Mouse (Mus musculus): ENCODE results near the gene Mllt3.

The Mllt3 gene

GRCm38 (mm10) chr4:87953268-87953667, 79.9 kb downstream of the Mllt3 start:
- DNase-seq (ENCODE audit: low read depth, low spot score): no peak

GRCm38 (mm10) chr4:87949451-87949850, 83.7 kb downstream of the Mllt3 start:
- DNase-seq (ENCODE audit: low read depth, low spot score): no peak

- DNase-seq (ENCODE audit: low read depth, low spot score): no peak
These were observed 88.8 kb downstream of the Mllt3 start for GRCm38 (mm10) chr4:87944320-87944719.

GRCm38 (mm10) chr4:87942921-87943403, 90.2 kb downstream of the Mllt3 start:
- no peak for DNase-seq (ENCODE audit: low read depth, low spot score)

GRCm38 (mm10) chr4:87939474-87940154, 93.5 kb downstream of the Mllt3 start:
- DNase-seq (ENCODE audit: low read depth, low spot score): no peak

- DNase-seq (ENCODE audit: low read depth, low spot score): no peak
These were observed 96.8 kb downstream of the Mllt3 start for GRCm38 (mm10) chr4:87936326-87936725.

GRCm38 (mm10) chr4:87933701-87934337, 99.3 kb downstream of the Mllt3 start:
- no peak for DNase-seq (ENCODE audit: low read depth, low spot score)

- DNase-seq (ENCODE audit: low read depth, low spot score): no peak
These were observed 102.6 kb downstream of the Mllt3 start for GRCm38 (mm10) chr4:87930356-87931245.

- no peak for DNase-seq (ENCODE audit: low read depth, low spot score)
These were observed 104.5 kb downstream of the Mllt3 start for GRCm38 (mm10) chr4:87928603-87929199.

- DNase-seq (ENCODE audit: low read depth, low spot score): no peak
These were observed 105.8 kb downstream of the Mllt3 start for GRCm38 (mm10) chr4:87927354-87927753.

GRCm38 (mm10) chr4:87920664-87921063, 112.5 kb downstream of the Mllt3 start:
- DNase-seq (ENCODE audit: low read depth, low spot score): no peak

GRCm38 (mm10) chr4:87911172-87911994, 121.8 kb downstream of the Mllt3 start:
- DNase-seq (ENCODE audit: low read depth, low spot score): no peak

- no peak for DNase-seq (ENCODE audit: low read depth, low spot score)
These were observed 127.9 kb downstream of the Mllt3 start for GRCm38 (mm10) chr4:87905149-87905771.

GRCm38 (mm10) chr4:87904722-87905121, 128.4 kb downstream of the Mllt3 start:
- no peak for DNase-seq (ENCODE audit: low read depth, low spot score)

- no peak for DNase-seq (ENCODE audit: low read depth, low spot score)
These were observed 130.6 kb downstream of the Mllt3 start for GRCm38 (mm10) chr4:87902584-87902983.

GRCm38 (mm10) chr4:87901166-87901565, 132.0 kb downstream of the Mllt3 start:
- peak; percentile 5 for DNase-seq (ENCODE audit: low read depth, low spot score)

- no peak for DNase-seq (ENCODE audit: low read depth, low spot score)
These were observed 139.7 kb downstream of the Mllt3 start for GRCm38 (mm10) chr4:87893498-87893897.

- DNase-seq (ENCODE audit: low read depth, low spot score): no peak
These were observed 140.2 kb downstream of the Mllt3 start for GRCm38 (mm10) chr4:87893012-87893411.

GRCm38 (mm10) chr4:87883225-87883875, 149.8 kb downstream of the Mllt3 start:
- DNase-seq (ENCODE audit: low read depth, low spot score): no peak

GRCm38 (mm10) chr4:87881995-87882394, 151.2 kb downstream of the Mllt3 start:
- DNase-seq (ENCODE audit: low read depth, low spot score): no peak
